Mouse (Mus musculus): ENCODE data around the gene Ntn3.

The Ntn3 gene

DNA sequence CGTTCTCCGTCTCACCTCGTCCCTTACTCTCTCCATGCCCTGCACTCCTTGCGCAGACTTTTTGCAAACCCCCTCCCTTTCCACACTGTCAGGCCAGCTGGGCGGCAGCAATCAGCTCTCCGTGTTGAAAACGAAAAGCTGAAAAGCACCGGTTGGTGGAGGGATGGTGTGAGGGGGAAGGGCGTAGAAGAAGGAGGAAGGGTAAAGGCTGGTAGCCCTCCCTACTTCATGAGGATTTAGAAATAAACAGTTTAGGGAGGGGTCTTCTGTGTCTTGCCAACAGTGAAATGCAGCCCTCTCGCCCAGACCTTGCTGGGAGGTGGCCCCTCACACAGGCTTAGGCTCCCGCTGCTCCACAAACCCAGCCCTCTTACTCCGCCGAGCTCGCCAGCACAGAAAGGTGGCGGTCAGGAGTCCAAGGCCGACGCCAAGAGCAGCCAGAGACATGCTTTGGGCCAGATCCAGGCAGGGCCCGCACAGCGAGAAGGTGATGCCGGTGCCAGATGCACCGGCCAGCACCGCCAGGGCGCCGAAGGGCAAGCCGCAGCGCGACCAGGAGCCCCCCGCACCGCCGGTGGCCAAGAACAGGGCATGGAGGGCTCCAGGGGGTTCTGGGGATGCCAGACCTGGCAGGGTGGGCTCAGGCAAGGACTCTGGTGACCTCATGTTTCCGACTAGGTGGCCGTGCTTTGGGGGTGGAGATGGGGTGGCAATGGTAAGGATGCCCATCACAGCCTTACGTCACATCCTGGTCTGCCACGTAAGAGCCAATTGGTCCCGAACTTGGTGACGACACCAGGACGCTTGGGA is 2.5 kb upstream of the Ntn3 start:
- DNase-seq (ENCODE audit: low spot score in 2 of 2): peak; percentile 84 to 95

GRCm38 (mm10) chr17:24210591-24210990 is 1.3 kb upstream of the Ntn3 start:
- DNase-seq (ENCODE audit: low spot score in 2 of 2): no peak

DNA sequence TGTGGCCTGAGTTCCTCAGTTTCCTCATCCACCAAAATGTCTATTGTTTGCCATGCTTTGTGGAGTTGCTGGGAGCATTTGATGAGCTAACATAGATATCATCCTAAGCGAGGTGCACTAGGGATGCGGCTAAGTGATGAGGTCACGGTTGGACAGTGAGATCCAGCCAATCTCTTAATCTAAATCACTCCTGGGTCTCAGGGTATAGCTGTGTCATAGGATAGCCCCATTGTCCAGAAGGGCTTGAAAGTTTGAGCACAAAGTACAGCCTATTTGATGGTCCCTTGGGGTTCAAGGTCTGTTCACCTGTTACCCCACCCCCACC is 547 bp upstream of the Ntn3 start:
- DNase-seq (ENCODE audit: low spot score in 2 of 2): no peak

DNA sequence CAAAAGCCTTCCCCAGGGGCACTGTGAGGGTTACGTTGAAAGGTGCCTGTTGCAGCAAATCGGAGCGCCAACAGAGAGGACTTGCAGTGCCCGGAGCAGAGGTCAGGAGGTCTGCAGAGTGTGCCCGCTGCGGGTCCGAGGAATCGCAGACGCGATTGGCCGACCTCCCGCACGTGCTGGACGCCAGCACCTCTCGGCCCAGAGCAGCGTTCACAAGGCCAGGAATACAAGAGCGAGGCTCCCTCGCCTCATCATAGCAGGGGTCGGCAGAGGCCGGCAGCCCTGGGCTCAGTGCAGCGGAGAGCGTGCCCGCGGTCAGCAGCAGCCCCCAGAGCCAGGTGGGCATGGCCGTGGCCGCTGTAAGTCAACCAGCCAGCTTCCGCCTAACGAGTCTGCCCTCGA is 689 bp downstream of the Ntn3 start:
- no peak for DNase-seq (ENCODE audit: low spot score in 2 of 2)

DNA sequence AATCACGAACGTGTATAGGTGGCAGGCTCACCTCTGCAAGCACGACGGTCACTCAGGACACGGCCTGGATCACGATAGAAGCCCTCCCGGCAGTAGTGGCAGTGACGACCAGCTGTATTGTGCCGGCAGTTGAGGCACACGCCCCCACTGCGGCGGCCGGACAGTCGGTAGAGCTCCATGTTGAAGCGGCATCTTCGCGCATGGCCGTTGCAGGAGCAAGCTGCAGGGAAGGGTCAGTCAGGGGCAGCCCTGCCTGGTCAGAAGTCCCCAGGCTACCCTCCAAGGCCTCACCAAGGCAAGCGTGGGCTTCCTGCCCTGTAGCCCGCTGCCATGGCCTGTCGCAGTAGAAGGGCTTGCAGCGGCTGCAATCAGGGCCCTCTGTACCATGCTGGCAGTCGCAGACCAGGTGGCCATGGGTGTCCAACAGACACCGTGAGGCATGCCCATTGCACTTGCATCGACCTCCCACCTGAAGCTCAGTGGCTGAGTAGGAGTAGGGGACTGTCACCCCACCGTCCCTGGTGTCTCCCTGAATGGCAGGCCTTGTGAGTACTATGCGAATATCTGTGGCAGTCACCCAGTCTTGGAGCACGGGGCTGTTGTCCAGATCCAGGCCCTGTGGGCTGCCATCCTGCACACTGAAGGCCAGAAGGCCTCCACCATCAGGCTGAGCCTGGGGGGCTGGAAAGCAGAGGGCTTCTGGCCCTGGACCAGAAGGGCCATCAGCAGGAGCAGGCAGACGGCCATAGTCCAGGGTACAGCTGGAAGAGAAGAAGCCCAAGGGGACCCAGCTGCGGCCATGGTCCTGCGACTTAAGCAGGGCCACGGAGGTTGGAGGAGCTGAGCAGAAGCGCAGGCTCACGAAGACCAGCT is 1.3 kb downstream of the Ntn3 start:
- no peak for DNase-seq (ENCODE audit: low spot score in 2 of 2)

- DNase-seq (ENCODE audit: low spot score in 2 of 2): peak; percentile 80
Measured at GRCm38 (mm10) chr17:24206451-24207351, 2.6 kb downstream of the Ntn3 start.

- DNase-seq (ENCODE audit: low spot score in 2 of 2): peak in 1 of 2 experiments; percentile 50
Measured at GRCm38 (mm10) chr17:24205908-24206361, 3.4 kb downstream of the Ntn3 start.

DNA sequence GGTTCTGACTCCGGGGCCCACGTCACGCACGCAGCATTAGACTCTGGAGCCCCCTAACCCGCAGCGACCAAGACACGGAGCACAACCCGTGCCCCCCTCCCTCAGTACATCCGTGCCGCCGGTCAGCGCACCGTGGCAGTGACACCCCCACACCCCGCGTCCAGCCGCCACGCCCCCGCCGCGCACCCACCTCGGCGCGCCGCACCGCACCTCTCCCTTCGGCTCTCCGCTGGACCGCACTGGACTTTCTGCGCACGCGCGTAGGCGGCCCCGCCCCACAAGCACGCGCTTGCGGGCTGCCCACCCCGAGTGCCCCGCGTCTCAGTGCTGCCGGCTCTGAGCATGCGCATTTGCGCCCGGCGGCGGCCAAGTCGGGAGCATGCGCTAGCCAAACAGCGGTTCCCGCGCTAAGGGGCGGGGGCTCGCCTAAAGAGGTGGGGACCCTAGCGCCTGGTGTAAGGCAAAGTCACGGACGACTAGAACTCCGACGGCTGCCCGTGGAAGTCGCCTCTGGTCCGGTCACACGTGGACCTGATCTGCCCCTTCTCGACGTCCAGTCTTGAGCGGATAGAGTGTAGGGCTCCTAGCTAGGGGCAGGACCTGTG is 3.9 kb downstream of the Ntn3 start, which contains the start of gene Tbc1d24:
Tbc1d24 (minus strand) TSS at position 279 of the 605 bp plus-strand sequence.
- DNase-seq (ENCODE audit: low spot score in 2 of 2): peak; percentile 95 to 96

DNA sequence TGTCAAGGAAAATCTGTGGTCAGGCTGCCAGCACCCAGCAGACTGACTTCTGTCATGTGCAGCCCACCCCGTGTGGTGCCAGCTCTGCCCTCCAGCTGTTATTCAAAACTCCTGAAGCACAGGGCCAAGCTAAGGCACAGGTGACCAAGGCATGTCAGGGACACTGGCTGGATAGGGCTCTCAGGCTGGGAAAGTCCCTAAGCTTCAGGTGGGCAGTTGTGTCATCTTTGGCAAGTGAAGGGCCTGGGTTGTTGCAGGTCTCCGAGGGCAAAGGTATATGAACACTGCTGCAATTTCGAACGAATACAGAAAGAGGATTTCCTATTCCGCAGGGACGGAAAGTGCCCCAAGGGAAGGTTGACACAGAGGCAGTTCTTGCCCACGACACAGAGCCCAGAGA is 4.5 kb downstream of the Ntn3 start:
- no peak for DNase-seq (ENCODE audit: low spot score in 2 of 2)

DNA sequence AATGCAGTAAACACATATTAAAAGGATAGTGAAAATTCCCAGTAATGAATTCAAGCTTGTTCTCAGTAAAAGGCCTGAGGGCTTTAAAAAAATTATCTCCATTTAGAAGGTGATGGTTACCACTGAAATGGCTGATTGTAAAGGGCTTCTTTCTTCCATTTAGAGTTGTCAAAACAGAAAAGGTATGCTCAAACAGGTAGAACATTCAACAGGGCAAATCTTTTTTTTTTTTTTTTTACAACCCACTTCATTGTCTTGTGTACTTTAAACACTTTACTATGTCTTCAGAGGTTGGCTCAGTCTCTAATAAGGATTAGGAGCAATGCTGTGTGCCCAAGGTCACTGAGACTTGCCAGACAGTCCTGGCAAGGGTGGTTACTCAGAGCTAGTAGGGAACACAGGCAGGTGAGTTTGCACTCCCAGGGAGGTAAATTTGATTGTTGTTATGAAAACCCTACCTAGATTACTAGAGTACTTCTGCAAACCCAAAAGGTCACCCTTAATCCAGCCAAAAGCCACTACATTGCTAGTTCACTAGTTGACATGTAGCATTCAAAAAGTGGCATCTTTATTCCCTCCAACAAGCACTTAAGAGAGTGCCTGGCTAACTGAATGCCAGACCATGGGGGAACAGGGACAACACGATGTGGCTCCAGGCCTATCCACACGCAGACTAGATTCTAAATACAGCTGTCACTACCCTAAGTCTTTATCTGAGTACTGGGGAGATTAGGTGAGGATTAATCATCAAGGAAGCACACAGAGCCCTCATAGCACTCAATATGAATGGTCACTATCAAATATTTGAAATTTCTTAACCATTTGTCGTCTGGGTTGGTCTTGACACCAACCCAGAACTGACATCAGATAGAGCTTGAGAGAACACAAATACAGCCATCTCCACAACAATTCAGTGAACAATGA is 5.5 kb downstream of the Ntn3 start:
- DNase-seq (ENCODE audit: low spot score in 2 of 2): no peak

DNA sequence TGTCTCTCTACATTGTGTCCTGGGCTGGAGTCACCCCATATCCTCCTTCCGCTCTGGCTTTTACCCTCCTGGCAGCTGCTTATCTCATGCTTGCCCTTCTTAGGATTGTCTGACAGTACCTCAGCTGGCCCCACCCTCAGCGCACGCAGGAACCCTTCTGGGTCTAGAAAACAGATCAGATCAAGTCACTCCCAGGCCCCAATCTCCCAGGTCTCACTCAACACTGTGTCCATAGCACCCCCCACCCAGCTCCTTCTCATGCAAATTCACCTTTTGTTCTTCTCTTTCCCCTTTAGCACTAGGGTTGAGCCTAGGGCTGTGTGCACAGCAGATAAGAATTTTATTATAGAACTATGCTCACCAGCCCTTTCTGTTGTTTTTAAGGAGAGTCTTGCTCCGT is 6.3 kb downstream of the Ntn3 start:
- no peak for DNase-seq (ENCODE audit: low spot score in 2 of 2)

DNA sequence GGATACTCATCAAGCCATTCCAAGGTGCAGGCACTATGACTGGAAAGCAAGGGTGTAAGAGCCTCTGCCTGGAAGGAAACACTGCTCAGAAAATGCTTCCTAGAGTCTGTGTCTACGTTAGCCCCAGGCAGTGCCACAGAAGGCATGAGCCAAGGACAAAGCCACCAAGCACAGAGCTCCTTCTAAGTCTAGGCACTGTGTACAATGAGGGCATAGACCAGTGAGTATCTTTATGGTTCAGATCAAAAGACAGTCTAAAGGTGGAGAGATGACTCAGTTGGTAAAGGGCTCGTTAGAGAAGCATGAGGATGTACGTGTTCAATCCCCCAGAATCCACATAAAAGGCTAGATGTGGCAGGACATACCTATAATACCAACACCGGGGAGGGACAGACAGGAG is 8.2 kb downstream of the Ntn3 start:
- DNase-seq (ENCODE audit: low spot score in 2 of 2): no peak

- DNase-seq (ENCODE audit: low spot score in 2 of 2): no peak
Measured at GRCm38 (mm10) chr17:24199741-24200140, 9.6 kb downstream of the Ntn3 start.

GRCm38 (mm10) chr17:24199252-24199651 is 10.1 kb downstream of the Ntn3 start:
- peak; percentile 67 to 87 for DNase-seq (ENCODE audit: low spot score in 2 of 2)

GRCm38 (mm10) chr17:24197032-24197824 is 12.1 kb downstream of the Ntn3 start:
- DNase-seq (ENCODE audit: low spot score in 2 of 2): no peak

- no peak for DNase-seq (ENCODE audit: low spot score in 2 of 2)
Measured at GRCm38 (mm10) chr17:24195349-24195748, 14.0 kb downstream of the Ntn3 start.

DNA sequence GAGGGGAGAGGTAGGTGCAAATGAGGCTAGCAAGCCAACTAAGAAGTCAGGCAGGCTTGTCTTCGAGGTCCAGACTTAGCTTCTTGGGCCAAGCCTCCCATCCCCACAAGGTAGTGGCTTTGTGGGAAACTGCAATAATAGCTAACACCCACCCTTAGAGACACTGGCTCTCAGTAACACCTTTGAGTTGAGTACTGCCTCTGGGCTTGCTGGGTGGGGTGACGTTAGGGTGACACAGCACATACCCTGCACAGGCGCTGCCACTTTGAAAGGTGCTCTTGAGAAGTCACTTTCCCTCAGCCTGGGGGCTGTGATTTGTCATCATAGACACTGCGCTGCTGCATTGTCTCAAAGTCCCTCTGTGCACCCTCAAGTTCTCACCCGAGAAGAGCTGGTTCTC is 15.6 kb downstream of the Ntn3 start:
- no peak for DNase-seq (ENCODE audit: low spot score in 2 of 2)

DNA sequence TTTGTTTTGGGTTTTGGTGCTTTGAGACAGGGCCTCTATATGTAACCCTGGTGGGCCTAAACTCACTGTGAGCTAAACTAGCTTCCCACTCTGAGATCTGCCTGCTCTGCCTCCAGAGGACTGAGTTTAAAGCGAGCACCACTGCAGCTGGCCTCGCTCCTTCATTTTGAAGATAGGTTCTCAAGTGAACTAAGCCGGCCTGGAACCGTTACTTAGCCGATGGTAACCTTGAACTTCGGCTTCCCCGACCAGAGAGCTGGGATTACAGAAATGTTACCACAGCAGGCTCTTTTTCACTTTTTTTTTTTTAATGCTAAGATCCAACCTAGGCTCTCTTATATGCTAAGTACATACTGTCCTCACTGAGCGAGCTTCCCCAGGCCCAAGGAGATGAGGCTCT is 16.1 kb downstream of the Ntn3 start:
- DNase-seq (ENCODE audit: low spot score in 2 of 2): no peak

DNA sequence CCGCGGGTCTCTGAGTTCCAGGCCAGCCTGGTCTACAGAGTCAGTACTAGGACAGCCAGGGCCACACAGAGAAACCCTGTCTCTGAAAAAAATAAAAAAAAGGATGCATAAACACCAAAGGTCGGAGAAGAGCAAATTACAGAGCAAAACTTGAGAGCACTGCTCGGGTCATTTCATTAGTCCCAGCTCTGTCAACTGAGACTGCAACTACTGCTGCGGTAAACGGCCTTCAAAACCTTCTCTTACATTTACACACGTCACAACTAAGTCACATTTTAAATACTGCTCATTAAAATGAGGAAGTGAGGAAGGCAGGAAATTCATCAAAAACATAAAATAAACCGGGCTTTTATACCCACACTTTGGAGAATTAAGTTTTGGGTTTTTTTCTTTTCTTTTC is 16.5 kb downstream of the Ntn3 start:
- DNase-seq (ENCODE audit: low spot score in 2 of 2): no peak

GRCm38 (mm10) chr17:24191481-24191880 is 17.9 kb downstream of the Ntn3 start:
- no peak for DNase-seq (ENCODE audit: low spot score in 2 of 2)

Data from frontal cortex, postnatal 36 days (tissue).